Mouse (Mus musculus) embryonic facial prominence, embryonic 15.5 days (tissue): ENCODE results near the gene Msh2. TPM values are rescaled to one million over a fixed set of nuclear protein-coding genes. Genes with fewer than 3 reads are reported as not detected.
A peak's percentile ranks its signal among the peaks of the same experiment; 100 is the strongest.
"Not testable (repeated sequence)": the region's sequence is repeated elsewhere in the genome, so short reads cannot be mapped to it uniquely, and the experiment has no call there.

Source experiments
- ATAC-seq: fragments of 200-750 bp; cut with Nextera tagmentation; 2 replicates; pipeline ENCODE4 v1.8.0; 2017; ENCODE audit warnings: low read depth, moderate TSS enrichment; ENCODE audit not compliant: insufficient number of reproducible peaks, low FRiP score, low TSS enrichment
- H3K27ac ChIP-seq: fragments of 300-500 bp; sonication (generic); replicated peaks from 2 replicates; pipeline ENCODE4 v1.5.1; 2015; ENCODE audit warnings: mild to moderate bottlenecking, inconsistent platforms
- H3K27me3 ChIP-seq: fragments of 300-500 bp; sonication (generic); 2 replicates; pipeline ENCODE4 v1.6.1; 2015; ENCODE audit warnings: inconsistent platforms
- H3K36me3 ChIP-seq: fragments of 300-500 bp; sonication (generic); 2 replicates; pipeline ENCODE4 v1.6.1; 2015; ENCODE audit warnings: mild to moderate bottlenecking, inconsistent platforms
- H3K4me1 ChIP-seq: fragments of 300-500 bp; sonication (generic); 2 replicates; pipeline ENCODE4 v1.6.1; 2015; ENCODE audit warnings: inconsistent platforms
- H3K4me2 ChIP-seq: fragments of 300-500 bp; sonication (generic); replicated peaks from 2 replicates; pipeline ENCODE4 v1.6.1; 2015; ENCODE audit warnings: mild to moderate bottlenecking, inconsistent platforms
- H3K4me3 ChIP-seq: fragments of 300-500 bp; sonication (generic); replicated peaks from 2 replicates; pipeline ENCODE4 v1.5.1; 2015; ENCODE audit warnings: mild to moderate bottlenecking, inconsistent platforms
- H3K9ac ChIP-seq: fragments of 300-500 bp; sonication (generic); 2 replicates; pipeline ENCODE4 v1.6.1; 2015; ENCODE audit warnings: inconsistent platforms
- H3K9me3 ChIP-seq: fragments of 300-500 bp; sonication (generic); replicated peaks from 2 replicates; pipeline ENCODE4 v1.6.1; 2016; ENCODE audit warnings: inconsistent platforms
- WGBS: fragments of 180-500 bp; shearing (Covaris S2); methylation state at CpG from one replicate; pipeline ENCODE4 v1.1.7; 2015; 5-methylcytosine and 5-hydroxymethylcytosine counted together
- polyA plus RNA-seq: library from polyadenylated mRNA; unstranded; fragments of >200 nt; fragmentation: Nextera tagmentation; extraction: Ambion mirVana; gene quantifications from 2 replicates; pipeline ENCODE4 v1.2.1, GENCODE M21; 2015

Gene Msh2
- 53.0 and 57.4 TPM in 2 replicates for polyA plus RNA-seq

- H3K9ac ChIP-seq = peak within 1 kb of the TSS; percentile 59
- no peaks in the 10 kb centered on the region for H3K36me3 ChIP-seq
- H3K27ac ChIP-seq = peak within 1 kb of the TSS; percentile 67
- H3K4me2 ChIP-seq = peak within 1 kb of the TSS; percentile 62
- peak; percentile 99 for ATAC-seq
- H3K27me3 ChIP-seq = no peaks in the 10 kb centered on the region
- no peaks in the 10 kb centered on the region for H3K9me3 ChIP-seq
- H3K4me3 ChIP-seq = peak within 1 kb of the TSS; percentile 73
- WGBS = under 1% methylated on average over 44 of the region's 44 CpGs
- H3K4me1 ChIP-seq = peaks cover 17% of the 10 kb centered on the region
Measured at GRCm38 (mm10) chr17:87671890-87672660, at the start of gene Msh2. Msh2 (plus strand) TSS chr17:87672330.

- H3K4me2 ChIP-seq = no peak overlapping the region
- 0 out of 2 replicates have a peak, but pooled peaks cover 6% of the 10 kb centered on the region for H3K4me1 ChIP-seq
- H3K27ac ChIP-seq = no peak overlapping the region
- WGBS = 61% methylated on average over 3 of the region's 3 CpGs
- no peak overlapping the region for H3K4me3 ChIP-seq
- no peaks in the 10 kb centered on the region for H3K9me3 ChIP-seq
- H3K9ac ChIP-seq = no peak overlapping the region
- no peak for ATAC-seq
- no peaks in the 10 kb centered on the region for H3K36me3 ChIP-seq
- H3K27me3 ChIP-seq = no peaks in the 10 kb centered on the region
Measured at GRCm38 (mm10) chr17:87625510-87626086, 46.5 kb upstream of the Msh2 start.

- no peaks in the 10 kb centered on the region for H3K27me3 ChIP-seq
- no peak for ATAC-seq
- no peak overlapping the region for H3K4me2 ChIP-seq
- H3K4me1 ChIP-seq = 0 out of 2 replicates have a peak, but pooled peaks cover 6% of the 10 kb centered on the region
- no peak overlapping the region for H3K9ac ChIP-seq
- no peaks in the 10 kb centered on the region for H3K36me3 ChIP-seq
- no peak overlapping the region for H3K27ac ChIP-seq
- 89% methylated on average over 5 of the region's 5 CpGs for WGBS
- H3K4me3 ChIP-seq = no peak overlapping the region
- no peaks in the 10 kb centered on the region for H3K9me3 ChIP-seq
Measured at GRCm38 (mm10) chr17:87628144-87628543, 44.0 kb upstream of the Msh2 start.

GRCm38 (mm10) chr17:87628706-87629105 is 43.4 kb upstream of the Msh2 start:
- no peak for ATAC-seq
- 0 out of 2 replicates have a peak, but pooled peaks cover 6% of the 10 kb centered on the region for H3K4me1 ChIP-seq
- no peak overlapping the region for H3K4me2 ChIP-seq
- H3K27me3 ChIP-seq = no peaks in the 10 kb centered on the region
- 35% methylated on average over 7 of the region's 7 CpGs for WGBS
- no peak overlapping the region for H3K9ac ChIP-seq
- H3K27ac ChIP-seq = no peak overlapping the region
- no peak overlapping the region for H3K4me3 ChIP-seq
- H3K36me3 ChIP-seq = no peaks in the 10 kb centered on the region
- no peaks in the 10 kb centered on the region for H3K9me3 ChIP-seq

GRCm38 (mm10) chr17:87637056-87637389 is 35.1 kb upstream of the Msh2 start:
- H3K9me3 ChIP-seq = no peaks in the 10 kb centered on the region
- peak overlapping the region; percentile 59 for H3K4me3 ChIP-seq
- peak overlapping the region; percentile 79 for H3K27ac ChIP-seq
- 3% methylated on average over 22 of the region's 22 CpGs for WGBS
- H3K4me1 ChIP-seq = peaks cover 14% of the 10 kb centered on the region
- peak; percentile 77 for ATAC-seq
- 0 out of 2 replicates have a peak overlapping the region, but pooled peaks have one; percentile 42 for H3K9ac ChIP-seq
- peaks cover 34% of the 10 kb centered on the region for H3K27me3 ChIP-seq
- no peaks in the 10 kb centered on the region for H3K36me3 ChIP-seq
- H3K4me2 ChIP-seq = peak overlapping the region; percentile 80

GRCm38 (mm10) chr17:87639242-87639641 is 32.9 kb upstream of the Msh2 start:
- H3K9me3 ChIP-seq = no peaks in the 10 kb centered on the region
- 63% methylated on average over 5 of the region's 5 CpGs for WGBS
- no peak overlapping the region for H3K4me3 ChIP-seq
- no peak for ATAC-seq
- no peak overlapping the region for H3K4me2 ChIP-seq
- peaks cover 34% of the 10 kb centered on the region for H3K27me3 ChIP-seq
- H3K36me3 ChIP-seq = no peaks in the 10 kb centered on the region
- no peak overlapping the region for H3K27ac ChIP-seq
- peaks cover 14% of the 10 kb centered on the region for H3K4me1 ChIP-seq
- H3K9ac ChIP-seq = no peak overlapping the region

GRCm38 (mm10) chr17:87640272-87640671 is 31.9 kb upstream of the Msh2 start:
- H3K27me3 ChIP-seq = peaks cover 27% of the 10 kb centered on the region
- WGBS = 91% methylated on average over 27 of the region's 27 CpGs
- peaks cover 14% of the 10 kb centered on the region for H3K4me1 ChIP-seq
- H3K4me3 ChIP-seq = no peak overlapping the region
- H3K9me3 ChIP-seq = no peaks in the 10 kb centered on the region
- H3K9ac ChIP-seq = no peak overlapping the region
- H3K27ac ChIP-seq = no peak overlapping the region
- H3K36me3 ChIP-seq = peaks cover 2% of the 10 kb centered on the region; the same call in 1 of the 2 replicates
- H3K4me2 ChIP-seq = no peak overlapping the region
- no peak for ATAC-seq

- H3K4me3 ChIP-seq = no peak overlapping the region
- H3K9ac ChIP-seq = no peak overlapping the region
- H3K27me3 ChIP-seq = peaks cover 20% of the 10 kb centered on the region
- no peak overlapping the region for H3K27ac ChIP-seq
- WGBS = 85% methylated on average over 12 of the region's 12 CpGs
- H3K4me2 ChIP-seq = no peak overlapping the region
- H3K36me3 ChIP-seq = peaks cover 3% of the 10 kb centered on the region; the same call in 1 of the 2 replicates
- H3K4me1 ChIP-seq = peaks cover 11% of the 10 kb centered on the region
- ATAC-seq = no peak
- H3K9me3 ChIP-seq = no peaks in the 10 kb centered on the region
Measured at GRCm38 (mm10) chr17:87641006-87641405, 31.1 kb upstream of the Msh2 start.

- Histone ChIP-seq H3K4me3 (no peak overlapping the region), H3K27ac (no peak overlapping the region), H3K4me2 (no peak overlapping the region), H3K9me3 (no peaks in the 10 kb centered on the region), H3K4me1 (no peaks in the 10 kb centered on the region), H3K27me3 (peaks cover 7% of the 10 kb centered on the region), H3K36me3 (peaks cover 3% of the 10 kb centered on the region; the same call in 1 of the 2 replicates), H3K9ac (no peak overlapping the region)
- no peak for ATAC-seq
- 90% methylated on average over 8 of the region's 8 CpGs for WGBS
Measured at GRCm38 (mm10) chr17:87642744-87643143, 29.4 kb upstream of the Msh2 start.

- H3K9ac ChIP-seq, H3K4me1 ChIP-seq, H3K27me3 ChIP-seq, H3K36me3 ChIP-seq, H3K27ac ChIP-seq, H3K4me2 ChIP-seq, ATAC-seq, H3K9me3 ChIP-seq, H3K4me3 ChIP-seq: not testable (repeated sequence)
- WGBS = 87% methylated on average over 5 of the region's 5 CpGs
Measured at GRCm38 (mm10) chr17:87655616-87656015, 16.5 kb upstream of the Msh2 start.

GRCm38 (mm10) chr17:87661958-87662573 is 10.1 kb upstream of the Msh2 start:
- not testable (repeated sequence) for H3K4me1 ChIP-seq, H3K4me3 ChIP-seq, H3K4me2 ChIP-seq, H3K27ac ChIP-seq, H3K9me3 ChIP-seq, H3K36me3 ChIP-seq, ATAC-seq, H3K27me3 ChIP-seq, H3K9ac ChIP-seq
- WGBS = 80% methylated on average over 9 of the region's 9 CpGs
